Mouse (Mus musculus): ENCODE results near the gene Atp2a1.

Atp2a1 gene

DNA sequence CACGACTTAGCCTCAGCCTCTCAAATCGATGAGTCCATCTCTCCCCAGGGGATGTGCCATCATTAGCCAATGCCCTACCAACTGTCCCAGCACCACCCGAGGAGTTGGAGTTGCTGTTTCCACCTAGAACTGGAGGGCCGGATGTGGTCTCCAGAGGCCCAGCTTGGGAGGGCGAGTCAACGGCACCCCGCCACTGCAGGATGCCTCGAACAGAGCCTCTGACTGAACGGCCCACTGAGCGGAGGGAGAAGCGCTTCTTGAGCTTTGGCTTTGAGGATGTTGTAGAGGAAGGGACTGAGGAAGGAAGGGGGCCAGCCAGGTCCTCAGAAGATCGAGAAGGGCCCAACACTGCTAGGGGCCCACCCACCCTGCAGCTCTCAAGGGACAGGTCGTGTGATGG, 9.4 kb upstream of the Atp2a1 start:
- peak; percentile 63 to 65 for DNase-seq

DNA sequence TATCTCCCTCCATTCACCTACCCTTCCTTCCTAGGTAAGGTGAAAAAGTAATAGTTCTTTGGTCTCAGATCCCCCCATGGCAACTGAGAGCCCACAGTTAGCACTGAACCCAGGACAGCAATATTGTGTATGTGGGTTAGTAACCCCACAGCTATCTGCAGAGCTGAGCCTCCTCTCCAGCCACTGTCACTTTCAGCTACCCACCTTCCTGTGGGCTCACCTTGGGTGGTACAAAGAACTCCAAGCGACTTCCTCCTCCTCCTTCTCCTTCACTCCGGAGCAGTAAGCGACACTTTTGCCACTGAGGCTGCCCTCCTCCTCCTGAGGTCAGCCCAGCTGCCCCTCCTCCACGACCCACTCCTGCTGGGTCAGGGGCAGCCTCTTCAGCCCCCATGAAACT, 8.9 kb upstream of the Atp2a1 start:
- no peak for DNase-seq

DNA sequence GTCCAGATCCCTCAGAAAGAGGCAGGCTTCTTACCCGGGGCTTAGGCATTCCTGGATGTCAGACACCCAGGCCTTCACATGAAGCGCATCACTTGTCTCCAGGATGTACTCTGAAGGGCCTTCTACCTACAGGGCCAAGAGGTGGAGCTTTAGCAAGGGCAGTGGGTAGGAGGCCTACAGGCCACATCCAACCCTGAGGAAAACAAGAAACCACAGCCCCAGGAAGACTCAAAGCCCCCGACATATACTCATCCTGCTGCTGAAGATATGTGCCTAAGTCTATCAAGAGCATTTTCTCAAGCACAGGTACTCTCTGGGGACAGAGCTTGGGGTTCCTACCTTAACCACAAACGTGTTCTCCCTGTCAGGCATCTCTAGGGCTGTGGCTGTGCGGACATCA, 8.5 kb upstream of the Atp2a1 start:
- DNase-seq: no peak

GRCm38 (mm10) chr7:126470077-126470476, 7.2 kb upstream of the Atp2a1 start:
- peak; percentile 23 to 33 for DNase-seq

GRCm38 (mm10) chr7:126467834-126468627, 5.1 kb upstream of the Atp2a1 start:
- DNase-seq: no peak

DNA sequence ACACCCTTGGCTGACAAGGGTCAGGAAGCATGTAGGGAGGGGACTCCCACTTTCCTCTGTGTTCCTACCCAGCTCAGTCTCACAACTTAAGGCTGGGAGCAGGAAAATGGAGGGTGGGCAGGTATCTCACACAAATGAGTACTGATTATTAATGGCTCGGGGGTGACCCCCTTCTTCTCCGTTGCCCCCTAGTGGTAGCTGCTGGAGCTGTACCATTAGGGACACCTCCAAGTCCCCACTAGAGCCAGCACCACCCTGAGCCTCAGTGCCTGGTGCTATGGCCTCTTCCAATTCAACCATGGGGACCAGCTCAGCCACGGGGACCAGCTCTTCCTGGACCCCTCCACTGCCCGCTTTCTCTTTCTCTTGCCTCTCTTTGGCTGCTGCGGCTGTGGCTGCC, 4.4 kb upstream of the Atp2a1 start:
- DNase-seq: peak; percentile 83 to 85

- no peak for DNase-seq
Observed at GRCm38 (mm10) chr7:126466707-126467106, 3.8 kb upstream of the Atp2a1 start.

- DNase-seq: no peak
Observed at GRCm38 (mm10) chr7:126466116-126466515, 3.2 kb upstream of the Atp2a1 start.

- no peak for DNase-seq
Observed at GRCm38 (mm10) chr7:126465246-126466030, 2.5 kb upstream of the Atp2a1 start.

DNA sequence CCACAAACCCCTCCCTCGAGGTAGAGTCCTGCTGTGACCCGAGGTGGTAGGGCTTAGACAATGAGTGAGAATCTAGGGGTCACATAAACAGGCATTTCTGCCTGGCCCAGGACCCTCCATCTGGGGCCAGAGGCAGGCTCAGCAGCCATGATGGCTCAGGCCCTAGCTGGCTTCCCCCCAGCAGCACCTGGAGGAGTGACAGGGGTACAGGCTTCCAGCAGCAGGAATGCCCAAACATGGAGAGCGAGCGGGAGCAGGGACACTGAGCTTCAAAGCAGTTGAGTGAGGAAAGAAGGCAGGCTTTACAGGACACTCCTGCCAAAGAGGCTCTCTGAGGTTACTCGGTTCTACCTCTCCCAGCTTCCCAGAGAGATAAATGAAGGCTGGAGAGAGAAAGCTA, 1.9 kb upstream of the Atp2a1 start:
- DNase-seq: no peak

GRCm38 (mm10) chr7:126464121-126464520, 1.2 kb upstream of the Atp2a1 start:
- DNase-seq: no peak

- no peak for DNase-seq
Observed at GRCm38 (mm10) chr7:126463547-126463946, 639 bp upstream of the Atp2a1 start.

DNA sequence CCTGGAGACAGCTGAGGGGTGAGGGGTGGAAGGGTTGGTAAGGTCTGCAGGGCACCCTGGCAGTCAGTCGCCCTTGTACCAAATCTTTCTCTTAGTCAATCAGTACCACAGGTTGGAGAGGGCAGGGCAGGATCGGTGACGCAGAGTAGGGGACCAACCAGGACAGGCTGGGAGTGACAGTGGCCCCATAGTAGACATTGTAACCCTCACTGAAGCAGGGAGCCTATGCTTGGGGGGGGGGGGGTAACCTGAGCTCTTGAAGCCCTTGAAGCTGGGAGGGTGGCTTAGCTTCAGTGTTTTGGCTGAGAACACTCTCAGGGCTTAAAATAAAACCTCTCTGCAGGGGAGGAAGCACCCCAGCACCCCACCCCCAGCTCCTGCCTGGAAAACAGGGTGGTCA, 1.3 kb downstream of the Atp2a1 start:
- DNase-seq: no peak

DNA sequence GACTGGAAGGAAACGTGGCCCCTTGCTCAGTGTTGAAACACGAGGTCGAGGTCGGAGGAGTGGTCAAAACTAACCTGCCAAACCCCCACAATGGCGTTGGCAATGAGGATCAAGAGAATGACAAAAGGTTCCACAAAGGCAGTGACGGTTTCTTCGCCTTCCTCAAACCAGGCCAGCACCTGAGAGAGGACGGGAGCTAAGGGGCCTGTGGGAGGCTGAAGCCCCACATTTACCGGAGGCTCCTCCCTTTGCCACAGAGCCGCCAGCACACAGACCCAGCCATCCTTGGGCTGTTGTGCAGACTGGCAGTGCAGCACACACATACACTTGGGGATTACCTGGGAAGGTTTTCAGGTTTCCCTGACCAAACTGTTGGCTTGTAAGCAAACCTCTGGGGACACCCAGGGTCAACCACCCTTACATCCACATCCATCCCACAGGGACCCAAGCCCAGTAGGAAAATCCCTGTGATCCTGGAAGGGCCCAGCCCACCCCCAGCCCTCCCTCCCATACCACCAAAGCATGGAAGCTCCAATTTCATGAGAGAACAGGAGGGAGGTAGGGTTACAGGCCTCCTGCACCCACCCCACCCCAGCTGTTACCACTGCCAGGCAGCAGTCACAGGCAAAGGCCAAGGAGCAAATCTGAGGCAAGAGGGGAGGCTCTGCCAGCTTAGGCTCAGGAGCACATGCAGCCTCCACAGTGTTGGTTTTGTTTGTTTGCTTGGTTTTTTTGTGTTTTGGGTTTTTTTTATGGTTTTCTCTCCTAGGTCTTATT, 2.1 kb downstream of the Atp2a1 start:
- no peak for DNase-seq

DNA sequence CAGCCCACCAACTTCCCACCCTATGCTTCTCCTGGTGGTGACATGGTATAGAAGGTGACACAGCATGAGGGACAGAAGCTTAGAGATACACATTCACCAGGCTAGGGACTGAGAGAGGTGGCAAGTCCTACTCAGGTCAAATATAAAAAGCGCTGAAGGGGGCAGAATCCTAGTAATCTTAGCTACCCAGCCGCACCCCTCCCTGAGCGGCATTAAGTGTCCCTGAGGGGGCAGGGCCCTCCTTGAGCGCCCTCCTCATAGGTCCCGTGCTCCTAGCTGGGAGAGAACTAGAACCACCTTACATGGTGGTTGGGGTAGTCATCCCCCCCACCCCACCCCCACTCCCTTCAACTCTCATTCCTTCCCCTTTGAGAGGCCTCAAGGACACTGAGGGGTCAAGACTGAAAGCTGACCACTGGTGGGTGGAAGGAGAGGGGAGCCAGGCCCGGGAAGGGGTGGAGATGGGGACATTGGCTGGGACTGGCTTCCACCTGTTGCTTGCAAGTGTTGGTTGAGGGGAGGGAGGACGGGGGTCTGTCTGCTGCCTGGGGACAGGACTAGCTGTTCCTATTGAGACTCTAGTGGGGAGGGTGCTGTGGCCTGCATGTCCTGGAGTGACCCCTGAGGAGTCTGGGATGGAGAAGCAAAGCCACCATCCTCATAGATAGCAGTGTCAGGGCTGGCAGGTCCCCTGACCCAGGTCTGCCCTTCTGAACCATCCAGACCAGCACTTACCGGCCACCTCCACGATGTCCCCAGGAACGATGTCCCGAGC, 3.9 kb downstream of the Atp2a1 start:
- no peak for DNase-seq

- no peak for DNase-seq
Observed at GRCm38 (mm10) chr7:126458225-126458624, 4.7 kb downstream of the Atp2a1 start.

DNA sequence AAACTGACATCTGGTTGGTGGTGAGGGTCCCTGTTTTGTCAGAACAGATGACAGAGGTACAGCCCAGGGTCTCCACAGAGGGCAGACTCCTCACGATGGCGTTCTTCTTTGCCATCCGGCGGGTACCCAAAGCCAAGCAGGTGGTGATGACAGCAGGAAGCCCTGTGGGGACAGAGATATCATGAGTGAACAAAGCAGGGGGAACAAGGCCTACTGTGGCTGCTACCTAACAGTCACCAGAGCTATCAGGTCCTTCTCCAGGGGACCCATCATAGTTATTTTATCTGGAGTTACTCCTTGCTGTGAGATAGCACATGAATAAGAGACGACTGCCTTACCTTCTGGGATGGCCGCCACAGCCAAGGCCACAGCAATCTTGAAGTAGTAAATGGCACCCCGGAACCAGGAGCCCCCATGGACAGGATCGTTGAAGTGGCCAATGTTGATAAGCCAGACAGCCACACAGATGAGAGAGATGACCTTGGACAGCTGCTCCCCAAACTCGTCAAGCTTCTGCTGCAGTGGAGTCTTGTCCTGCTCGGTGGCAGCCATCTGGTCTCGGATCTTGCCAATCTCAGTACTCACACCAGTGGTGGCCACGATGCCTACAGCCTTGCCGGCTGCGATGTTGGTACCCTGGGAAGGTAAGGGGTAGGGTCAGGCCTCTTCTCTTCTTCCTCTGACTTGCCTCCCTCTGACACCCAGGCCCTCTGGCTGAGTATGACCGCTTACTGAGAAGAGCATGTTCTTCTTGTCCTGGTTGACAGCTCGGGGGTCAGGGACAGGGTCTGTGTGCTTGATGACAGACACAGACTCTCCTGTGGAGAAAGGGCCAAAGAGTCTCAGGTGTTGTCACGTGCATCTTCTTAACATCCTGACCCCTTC, 6.3 kb downstream of the Atp2a1 start:
- DNase-seq: no peak

DNA sequence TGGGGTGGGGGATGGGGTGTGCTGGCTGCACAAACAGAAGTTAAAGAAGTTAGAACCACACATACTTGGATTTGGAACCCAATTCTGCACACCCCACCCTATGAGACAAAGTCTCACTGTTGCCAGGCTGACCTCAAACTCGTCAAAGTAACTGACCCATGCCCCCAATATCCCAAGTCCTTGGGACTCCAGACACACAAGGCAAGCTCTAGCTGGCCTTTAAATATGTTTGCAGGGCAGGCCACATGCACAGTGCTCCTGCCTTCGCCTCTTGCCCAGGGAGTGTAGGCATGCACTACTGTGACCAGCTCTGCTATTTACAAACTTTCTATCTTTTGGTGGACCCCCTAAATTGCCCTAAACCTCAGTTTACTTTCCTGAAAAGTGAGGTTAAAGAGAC, 7.7 kb downstream of the Atp2a1 start:
- DNase-seq: no peak

GRCm38 (mm10) chr7:126453861-126454260, 9.0 kb downstream of the Atp2a1 start:
- no peak for DNase-seq

DNA sequence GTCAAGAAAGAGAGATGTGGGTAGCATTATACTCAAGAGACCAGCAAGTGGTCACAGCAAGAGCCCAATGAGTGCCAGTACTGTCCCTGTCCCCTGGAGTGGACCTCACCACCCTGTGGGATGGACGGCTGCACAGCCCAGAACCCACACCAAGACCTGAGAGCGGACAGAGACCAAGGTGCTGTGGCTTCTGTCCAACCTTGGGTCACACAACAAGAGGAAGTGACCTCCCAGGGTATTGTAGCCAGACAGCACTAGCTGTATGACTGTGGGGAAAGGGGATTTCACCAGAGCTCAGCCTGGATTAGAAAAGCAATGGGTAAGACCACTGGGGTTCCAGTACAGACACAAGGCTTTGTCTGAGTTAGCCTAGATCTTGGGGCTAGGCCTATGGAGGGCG, 10.7 kb downstream of the Atp2a1 start:
- DNase-seq: no peak

GRCm38 (mm10) chr7:126450641-126451040, 12.3 kb downstream of the Atp2a1 start:
- no peak for DNase-seq

DNA sequence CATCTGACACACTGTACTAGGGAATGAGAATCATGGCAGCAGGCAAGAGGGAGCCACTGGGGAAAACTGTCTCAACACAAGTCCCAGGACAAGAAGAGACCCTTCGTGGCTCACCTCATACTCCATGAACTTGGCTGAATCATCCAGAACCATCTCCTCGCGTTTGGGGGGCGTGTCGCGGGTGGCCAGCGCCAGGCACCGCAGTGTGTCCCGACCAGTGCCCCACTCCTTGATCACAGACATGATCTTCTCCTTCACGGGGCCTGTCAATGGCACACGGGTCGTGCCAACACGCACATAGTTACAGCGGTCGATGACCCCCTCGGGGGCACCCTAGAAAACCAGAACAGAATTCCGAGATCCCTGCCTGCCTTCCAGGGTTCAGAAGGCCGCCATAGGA, 12.9 kb downstream of the Atp2a1 start:
- DNase-seq: no peak

Data from B cell, adult 2 months (primary cell).